Mouse (Mus musculus): Measurements from ENCODE around the gene Lrp2bp. TPM values are rescaled to one million over a fixed set of nuclear protein-coding genes. Genes with fewer than 3 reads are reported as not detected.

Gene Lrp2bp
- polyA plus RNA-seq, 1 experiment, result 0.17 TPM

GRCm38 (mm10) chr8:45999784-46000705, 942 bp downstream of the Lrp2bp start:
- peaks cover 5% of the 10 kb centered on the region; the same call in 1 of the 2 replicates for H3K36me3 ChIP-seq (ENCODE audit: control insufficient read depth, insufficient read depth, low read length)
- H3K27ac ChIP-seq (ENCODE audit: insufficient read depth, low read depth, low read length), result peak overlapping the region; percentile 95
- 3% methylated on average over 55 of the region's 55 CpGs for WGBS
- peak; percentile 99 for DNase-seq
- peak overlapping the region; percentile 78 for H3K4me3 ChIP-seq (ENCODE audit: insufficient read depth, low read depth, low read length)
- no peak for TF ChIP-seq CTCF (conservative IDR thresholded peaks at IDR 0.05; ENCODE audit: insufficient read depth, insufficient read length, low read depth, low read length)
- peak; percentile 87 for TF ChIP-seq POLR2A (IDR thresholded peaks at IDR 0.05; ENCODE audit: low read depth, low read length)
- peaks cover 7% of the 10 kb centered on the region; the same call in 1 of the 2 replicates for H3K4me1 ChIP-seq (ENCODE audit: control insufficient read depth, insufficient read depth, low read length)
- no peaks in the 10 kb centered on the region for H3K27me3 ChIP-seq (replicated peaks; ENCODE audit: control insufficient read depth, insufficient read depth, low read length)

GRCm38 (mm10) chr8:46005596-46005995, 6.5 kb downstream of the Lrp2bp start, which contains the start of gene Ankrd37:
Gene Ankrd37, minus strand, starts transcription at chr8:46005707.
- DNase-seq, result no peak
- 68% methylated on average over 4 of the region's 4 CpGs for WGBS
- Histone ChIP-seq H3K4me1 (ENCODE audit: control insufficient read depth, insufficient read depth, low read length) (peaks cover 2% of the 10 kb centered on the region; the same call in 1 of the 2 replicates), H3K27ac (ENCODE audit: insufficient read depth, low read depth, low read length) (no peak within 1 kb of the TSS), H3K4me3 (ENCODE audit: insufficient read depth, low read depth, low read length) (no peak within 1 kb of the TSS), H3K36me3 (ENCODE audit: control insufficient read depth, insufficient read depth, low read length) (no peaks in the 10 kb centered on the region), H3K27me3 (replicated peaks; ENCODE audit: control insufficient read depth, insufficient read depth, low read length) (no peaks in the 10 kb centered on the region)
- no peak for TF ChIP-seq CTCF (conservative IDR thresholded peaks at IDR 0.05; ENCODE audit: insufficient read depth, insufficient read length, low read depth, low read length)
- TF ChIP-seq POLR2A (IDR thresholded peaks at IDR 0.05; ENCODE audit: low read depth, low read length), result no peak

GRCm38 (mm10) chr8:46007050-46007672, 8.1 kb downstream of the Lrp2bp start:
- no peak overlapping the region for H3K4me3 ChIP-seq (ENCODE audit: insufficient read depth, low read depth, low read length)
- DNase-seq, result no peak
- no peak overlapping the region for H3K27ac ChIP-seq (ENCODE audit: insufficient read depth, low read depth, low read length)
- 65% methylated on average over 3 of the region's 3 CpGs for WGBS
- peaks cover 7% of the 10 kb centered on the region; the same call in 1 of the 2 replicates for H3K4me1 ChIP-seq (ENCODE audit: control insufficient read depth, insufficient read depth, low read length)
- no peaks in the 10 kb centered on the region for H3K27me3 ChIP-seq (replicated peaks; ENCODE audit: control insufficient read depth, insufficient read depth, low read length)
- TF ChIP-seq CTCF (conservative IDR thresholded peaks at IDR 0.05; ENCODE audit: insufficient read depth, insufficient read length, low read depth, low read length), result no peak
- TF ChIP-seq POLR2A (IDR thresholded peaks at IDR 0.05; ENCODE audit: low read depth, low read length), result no peak
- H3K36me3 ChIP-seq (ENCODE audit: control insufficient read depth, insufficient read depth, low read length), result no peaks in the 10 kb centered on the region

GRCm38 (mm10) chr8:46010306-46010705, 11.2 kb downstream of the Lrp2bp start:
- 78% methylated on average over 2 of the region's 2 CpGs for WGBS
- H3K36me3 ChIP-seq (ENCODE audit: control insufficient read depth, insufficient read depth, low read length), result no peaks in the 10 kb centered on the region
- peaks cover 7% of the 10 kb centered on the region; the same call in 1 of the 2 replicates for H3K4me1 ChIP-seq (ENCODE audit: control insufficient read depth, insufficient read depth, low read length)
- no peak overlapping the region for H3K4me3 ChIP-seq (ENCODE audit: insufficient read depth, low read depth, low read length)
- no peaks in the 10 kb centered on the region for H3K27me3 ChIP-seq (replicated peaks; ENCODE audit: control insufficient read depth, insufficient read depth, low read length)
- peak; percentile 22 for DNase-seq
- H3K27ac ChIP-seq (ENCODE audit: insufficient read depth, low read depth, low read length), result no peak overlapping the region
- TF ChIP-seq CTCF (conservative IDR thresholded peaks at IDR 0.05; ENCODE audit: insufficient read depth, insufficient read length, low read depth, low read length), result no peak
- no peak for TF ChIP-seq POLR2A (IDR thresholded peaks at IDR 0.05; ENCODE audit: low read depth, low read length)

GRCm38 (mm10) chr8:46010746-46011680, 11.9 kb downstream of the Lrp2bp start:
- peak; percentile 57 for DNase-seq
- H3K36me3 ChIP-seq (ENCODE audit: control insufficient read depth, insufficient read depth, low read length), result no peaks in the 10 kb centered on the region
- no peak overlapping the region for H3K27ac ChIP-seq (ENCODE audit: insufficient read depth, low read depth, low read length)
- peak overlapping the region; percentile 3; the same call in 1 of the 2 replicates for H3K4me3 ChIP-seq (ENCODE audit: insufficient read depth, low read depth, low read length)
- WGBS, result 11% methylated on average over 17 of the region's 17 CpGs
- peaks cover 7% of the 10 kb centered on the region; the same call in 1 of the 2 replicates for H3K4me1 ChIP-seq (ENCODE audit: control insufficient read depth, insufficient read depth, low read length)
- no peak for TF ChIP-seq POLR2A (IDR thresholded peaks at IDR 0.05; ENCODE audit: low read depth, low read length)
- peak; percentile 54 for TF ChIP-seq CTCF (conservative IDR thresholded peaks at IDR 0.05; ENCODE audit: insufficient read depth, insufficient read length, low read depth, low read length)
- H3K27me3 ChIP-seq (replicated peaks; ENCODE audit: control insufficient read depth, insufficient read depth, low read length), result no peaks in the 10 kb centered on the region

GRCm38 (mm10) chr8:46022203-46022602, 23.1 kb downstream of the Lrp2bp start:
- TF ChIP-seq CTCF (conservative IDR thresholded peaks at IDR 0.05; ENCODE audit: insufficient read depth, insufficient read length, low read depth, low read length) (no peak), POLR2A (IDR thresholded peaks at IDR 0.05; ENCODE audit: low read depth, low read length) (no peak)
- Histone ChIP-seq H3K27ac (ENCODE audit: insufficient read depth, low read depth, low read length) (no peak overlapping the region), H3K4me3 (ENCODE audit: insufficient read depth, low read depth, low read length) (no peak overlapping the region), H3K36me3 (ENCODE audit: control insufficient read depth, insufficient read depth, low read length) (no peaks in the 10 kb centered on the region), H3K27me3 (replicated peaks; ENCODE audit: control insufficient read depth, insufficient read depth, low read length) (no peaks in the 10 kb centered on the region), H3K4me1 (ENCODE audit: control insufficient read depth, insufficient read depth, low read length) (no peaks in the 10 kb centered on the region)
- 69% methylated on average over 9 of the region's 9 CpGs for WGBS
- no peak for DNase-seq
